Mouse (Mus musculus): ENCODE data around the gene Lclat1.
"Not testable (repeated sequence)": the region's sequence is repeated elsewhere in the genome, so short reads cannot be mapped to it uniquely, and the experiment has no call there.

Lclat1 gene

GRCm38 (mm10) chr17:73237178-73237853 lies 129.5 kb downstream of the Lclat1 start:
- no peak for DNase-seq (ENCODE audit: extremely low read depth, low read depth, low spot score)

GRCm38 (mm10) chr17:73238501-73238900 lies 130.7 kb downstream of the Lclat1 start:
- DNase-seq (ENCODE audit: extremely low read depth, low read depth, low spot score), result no peak

GRCm38 (mm10) chr17:73241085-73241848 lies 133.5 kb downstream of the Lclat1 start:
- no peak for DNase-seq (ENCODE audit: extremely low read depth, low read depth, low spot score)

GRCm38 (mm10) chr17:73243676-73244075 lies 135.9 kb downstream of the Lclat1 start:
- no peak for DNase-seq (ENCODE audit: extremely low read depth, low read depth, low spot score)

GRCm38 (mm10) chr17:73244596-73244995 lies 136.8 kb downstream of the Lclat1 start:
- DNase-seq (ENCODE audit: extremely low read depth, low read depth, low spot score), result no peak

GRCm38 (mm10) chr17:73245089-73245684 lies 137.4 kb downstream of the Lclat1 start:
- no peak for DNase-seq (ENCODE audit: extremely low read depth, low read depth, low spot score)

GRCm38 (mm10) chr17:73246036-73246435 lies 138.3 kb downstream of the Lclat1 start:
- no peak for DNase-seq (ENCODE audit: extremely low read depth, low read depth, low spot score)

GRCm38 (mm10) chr17:73246926-73247325 lies 139.1 kb downstream of the Lclat1 start:
- no peak for DNase-seq (ENCODE audit: extremely low read depth, low read depth, low spot score)

GRCm38 (mm10) chr17:73247758-73248157 lies 140.0 kb downstream of the Lclat1 start:
- DNase-seq (ENCODE audit: extremely low read depth, low read depth, low spot score), result no peak

- DNase-seq (ENCODE audit: extremely low read depth, low read depth, low spot score), result no peak
These were observed 142.8 kb downstream of the Lclat1 start for GRCm38 (mm10) chr17:73250488-73251141.

GRCm38 (mm10) chr17:73251142-73251502 lies 143.3 kb downstream of the Lclat1 start:
- DNase-seq (ENCODE audit: extremely low read depth, low read depth, low spot score), result no peak

- DNase-seq (ENCODE audit: extremely low read depth, low read depth, low spot score), result no peak
These were observed 144.2 kb downstream of the Lclat1 start for GRCm38 (mm10) chr17:73251812-73252608.

GRCm38 (mm10) chr17:73253291-73253969 lies 145.6 kb downstream of the Lclat1 start:
- no peak for DNase-seq (ENCODE audit: extremely low read depth, low read depth, low spot score)

GRCm38 (mm10) chr17:73255801-73256200 lies 148.0 kb downstream of the Lclat1 start:
- no peak for DNase-seq (ENCODE audit: extremely low read depth, low read depth, low spot score)

GRCm38 (mm10) chr17:73258620-73259019 lies 150.8 kb downstream of the Lclat1 start:
- no peak for DNase-seq (ENCODE audit: extremely low read depth, low read depth, low spot score)

GRCm38 (mm10) chr17:73259258-73259657 lies 151.5 kb downstream of the Lclat1 start:
- not testable (repeated sequence) for DNase-seq (ENCODE audit: extremely low read depth, low read depth, low spot score)

- no peak for DNase-seq (ENCODE audit: extremely low read depth, low read depth, low spot score)
These were observed 154.8 kb downstream of the Lclat1 start for GRCm38 (mm10) chr17:73262558-73262957.

GRCm38 (mm10) chr17:73263077-73263501 lies 155.3 kb downstream of the Lclat1 start:
- DNase-seq (ENCODE audit: extremely low read depth, low read depth, low spot score), result peak; percentile 26

GRCm38 (mm10) chr17:73270871-73271796 lies 163.3 kb downstream of the Lclat1 start:
- no peak for DNase-seq (ENCODE audit: extremely low read depth, low read depth, low spot score)
